Mouse (Mus musculus) heart, postnatal 0 days (tissue): ENCODE measurements at regions not wholly inside any gene's neighbourhood (a gene's known extent, or its start where the extent isn't known, plus 50 kb on each side); places are given as distances from the start of the nearest gene placed in this dataset.

Experiments
- CTCF ChIP-seq: IDR thresholded peaks from 2 replicates; pipeline ENCODE4 v1.5.1; 2016; ENCODE audit warnings: antibody characterized with exemption, control low read depth, low read depth
- EP300 ChIP-seq: IDR thresholded peaks from 2 replicates; pipeline ENCODE4 v1.6.1; 2016; ENCODE audit warnings: antibody characterized with exemption, low read depth

GRCm38 (mm10) chr8:128561016-128561415 lies 124.4 kb upstream of the Itgb1 start:
- TF ChIP-seq CTCF (no peak), EP300 (no peak)
